Mouse (Mus musculus): ENCODE measurements around the gene Eif2ak3.

Eif2ak3 gene

DNA sequence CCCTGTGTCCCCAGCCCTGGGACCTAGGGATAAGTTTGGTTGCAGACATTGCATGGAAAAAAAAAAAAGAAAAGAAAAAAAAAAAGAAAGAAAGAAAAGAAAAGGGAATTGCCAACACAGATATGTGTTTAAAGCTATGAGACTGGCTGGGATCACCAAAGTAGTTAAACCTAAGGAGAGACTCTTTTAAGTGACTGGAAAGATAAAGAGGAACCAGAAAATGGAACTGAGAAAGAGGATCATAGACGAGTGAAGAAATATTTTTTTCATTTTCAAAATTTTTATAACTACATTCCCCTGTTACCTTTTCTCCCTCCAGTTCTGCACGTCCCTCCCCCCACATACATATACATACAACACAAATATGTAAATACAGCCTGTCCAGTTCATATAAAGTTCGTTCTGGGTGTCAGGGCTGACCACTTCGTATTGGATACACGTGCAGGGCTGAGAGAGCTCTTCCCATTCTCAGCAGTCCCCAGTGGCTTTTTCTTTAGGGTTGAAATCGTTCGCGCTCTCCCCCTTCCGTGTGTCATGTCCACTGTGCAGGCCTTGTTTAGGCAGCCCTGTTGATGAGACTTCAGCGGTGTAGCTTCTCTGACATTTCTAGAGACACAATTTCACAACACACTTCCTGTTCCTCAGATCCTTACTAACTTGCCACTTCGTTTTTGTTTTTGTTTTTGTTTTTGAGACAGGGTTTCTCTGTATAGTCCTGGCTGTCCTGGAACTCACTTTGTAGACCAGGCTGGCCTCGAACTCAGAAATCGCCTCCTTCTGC lies 11.4 kb downstream of the Eif2ak3 start:
- H3K36me3 ChIP-seq (ENCODE audit: control insufficient read depth, insufficient read depth, low read length, poor library complexity, severe bottlenecking), result peaks cover 7% of the 10 kb centered on the region
- peak; percentile 48 for DNase-seq (ENCODE audit: low read depth, low spot score)
- no peaks in the 10 kb centered on the region for H3K27me3 ChIP-seq (ENCODE audit: control insufficient read depth, insufficient read depth, low read length, poor library complexity, severe bottlenecking)

DNA sequence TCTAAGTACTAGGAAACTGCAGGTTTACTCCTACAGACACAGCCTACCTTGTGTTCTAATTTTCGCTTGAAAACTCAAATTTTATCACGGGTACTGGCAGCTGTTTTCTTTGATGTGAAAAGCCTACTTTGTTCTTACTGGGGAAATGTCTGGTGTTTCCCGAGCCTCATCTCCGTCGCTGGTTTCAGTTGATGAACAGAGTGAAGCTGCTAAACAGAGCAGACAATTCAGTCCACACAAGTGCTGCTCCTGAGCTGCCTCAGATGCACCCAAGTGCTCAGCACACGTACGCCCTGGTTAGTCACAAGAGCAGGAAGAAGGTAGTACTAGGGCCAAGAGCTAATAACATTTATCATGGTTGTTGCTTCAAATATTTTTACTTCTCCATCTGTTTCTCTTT lies 18.4 kb downstream of the Eif2ak3 start:
- Histone ChIP-seq H3K27me3 (ENCODE audit: control insufficient read depth, insufficient read depth, low read length, poor library complexity, severe bottlenecking) (no peaks in the 10 kb centered on the region), H3K36me3 (ENCODE audit: control insufficient read depth, insufficient read depth, low read length, poor library complexity, severe bottlenecking) (peaks cover 7% of the 10 kb centered on the region)
- DNase-seq (ENCODE audit: low read depth, low spot score), result peak; percentile 64

DNA sequence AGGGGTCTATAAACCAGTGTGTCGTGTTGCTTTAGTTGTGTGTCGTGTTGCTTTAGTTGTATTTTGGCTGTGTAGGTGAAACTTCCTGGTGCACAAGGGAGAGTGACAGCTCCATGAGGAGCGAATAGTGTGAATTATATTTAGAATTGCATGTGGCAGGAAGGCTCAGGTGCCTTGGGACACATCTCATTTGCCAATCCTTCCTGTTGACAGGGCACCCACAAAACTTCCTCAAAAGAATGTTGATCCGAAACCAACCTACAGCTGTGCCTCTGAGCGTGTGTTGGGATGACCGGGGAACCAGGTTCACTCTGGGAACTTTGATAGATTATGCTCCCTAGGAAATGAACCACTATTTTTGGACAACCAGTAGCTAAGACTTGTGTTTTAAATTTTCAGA lies 20.0 kb downstream of the Eif2ak3 start:
- DNase-seq (ENCODE audit: low read depth, low spot score), result peak; percentile 48

DNA sequence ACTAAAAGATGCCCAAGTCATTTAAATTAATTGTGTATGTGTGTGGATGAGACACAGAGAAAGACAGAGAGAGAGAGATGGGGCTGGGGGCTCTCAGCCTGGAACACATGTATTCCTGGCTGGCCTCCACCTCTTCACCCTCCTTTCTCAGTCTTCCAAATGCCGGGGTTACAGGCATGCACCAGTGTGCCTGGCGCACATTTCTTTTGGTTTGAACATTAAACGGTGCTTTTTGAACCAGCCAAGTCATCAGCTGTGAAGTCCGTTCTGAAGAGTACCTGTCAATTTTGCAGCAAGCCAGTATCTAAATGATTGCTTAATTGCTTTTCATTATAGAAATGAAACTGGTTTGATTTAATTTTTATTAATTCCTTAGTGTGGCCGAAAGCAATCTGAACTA lies 22.4 kb downstream of the Eif2ak3 start:
- no peaks in the 10 kb centered on the region for H3K27me3 ChIP-seq (ENCODE audit: control insufficient read depth, insufficient read depth, low read length, poor library complexity, severe bottlenecking)
- H3K36me3 ChIP-seq (ENCODE audit: control insufficient read depth, insufficient read depth, low read length, poor library complexity, severe bottlenecking), result no peaks in the 10 kb centered on the region
- DNase-seq (ENCODE audit: low read depth, low spot score), result no peak

More for the DNA sequence above, 20.0 kb downstream of the Eif2ak3 start:
- Histone ChIP-seq H3K36me3 (ENCODE audit: control insufficient read depth, insufficient read depth, low read length, poor library complexity, severe bottlenecking) (peaks cover 7% of the 10 kb centered on the region), H3K27me3 (ENCODE audit: control insufficient read depth, insufficient read depth, low read length, poor library complexity, severe bottlenecking) (no peaks in the 10 kb centered on the region)

DNA sequence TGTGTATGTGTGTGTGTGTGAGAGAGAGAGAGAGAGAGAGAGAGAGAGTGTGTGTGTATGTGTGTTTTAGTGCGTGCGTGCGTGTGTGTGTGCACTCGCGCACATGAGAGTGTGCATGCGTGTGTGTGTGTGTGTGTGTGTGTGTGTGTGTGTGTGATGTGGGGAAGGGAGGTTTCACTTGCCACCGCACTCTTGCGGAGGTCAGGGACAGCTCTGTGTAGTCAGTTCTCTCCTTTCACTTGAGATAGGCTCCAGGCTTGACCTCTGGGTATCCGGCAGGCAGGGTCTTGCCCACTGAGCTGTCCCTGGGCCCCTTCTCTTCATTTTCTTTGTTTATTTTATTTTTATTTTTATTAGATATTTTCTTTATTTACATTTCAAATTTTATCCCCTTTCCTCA lies 23.0 kb downstream of the Eif2ak3 start:
- Histone ChIP-seq H3K27me3 (ENCODE audit: control insufficient read depth, insufficient read depth, low read length, poor library complexity, severe bottlenecking) (no peaks in the 10 kb centered on the region), H3K36me3 (ENCODE audit: control insufficient read depth, insufficient read depth, low read length, poor library complexity, severe bottlenecking) (no peaks in the 10 kb centered on the region)
- no peak for DNase-seq (ENCODE audit: low read depth, low spot score)

DNA sequence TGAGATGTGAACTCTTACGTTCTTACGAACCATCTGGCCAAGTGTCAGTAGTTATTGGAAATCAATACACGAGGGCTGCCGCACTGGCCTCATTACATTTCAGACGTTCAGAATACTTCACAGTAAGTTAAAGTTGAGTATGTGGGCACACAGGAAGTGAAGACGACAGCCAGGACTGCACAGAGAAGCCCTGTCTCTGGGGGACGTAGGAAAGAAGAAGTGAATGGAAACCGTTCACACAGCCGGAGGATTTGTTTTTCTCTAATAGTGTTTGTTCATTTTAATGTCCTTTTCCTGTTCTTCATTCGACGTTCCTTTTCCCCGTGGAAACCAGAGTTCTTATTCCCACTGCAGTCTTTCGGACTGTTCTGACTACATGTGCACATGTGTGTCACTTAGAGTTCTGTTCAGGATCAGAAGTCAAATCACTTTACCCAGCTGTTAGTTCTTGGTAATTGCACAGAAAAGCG lies 27.2 kb downstream of the Eif2ak3 start:
- Histone ChIP-seq H3K27me3 (ENCODE audit: control insufficient read depth, insufficient read depth, low read length, poor library complexity, severe bottlenecking) (no peaks in the 10 kb centered on the region), H3K36me3 (ENCODE audit: control insufficient read depth, insufficient read depth, low read length, poor library complexity, severe bottlenecking) (no peaks in the 10 kb centered on the region)
- DNase-seq (ENCODE audit: low read depth, low spot score), result peak; percentile 79

DNA sequence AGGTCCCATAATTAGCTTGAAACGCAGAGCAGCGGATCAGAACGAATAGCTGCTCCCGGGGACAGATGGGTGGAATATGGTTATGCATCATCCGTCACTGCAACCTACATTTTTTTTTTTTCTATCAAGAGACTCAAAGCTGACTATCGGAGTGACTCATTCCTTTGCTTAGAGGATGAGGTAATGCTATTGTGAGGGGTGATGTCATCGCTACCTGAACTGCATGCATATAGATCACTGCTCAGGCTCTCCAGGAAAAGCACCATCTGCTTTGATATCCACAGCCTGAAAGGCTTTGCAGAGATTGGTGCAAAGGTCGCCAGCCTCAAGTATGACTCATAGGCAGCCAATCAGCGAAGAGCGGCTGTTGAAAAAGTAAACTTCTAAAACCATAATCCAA lies 27.8 kb downstream of the Eif2ak3 start:
- Histone ChIP-seq H3K27me3 (ENCODE audit: control insufficient read depth, insufficient read depth, low read length, poor library complexity, severe bottlenecking) (no peaks in the 10 kb centered on the region), H3K36me3 (ENCODE audit: control insufficient read depth, insufficient read depth, low read length, poor library complexity, severe bottlenecking) (no peaks in the 10 kb centered on the region)
- DNase-seq (ENCODE audit: low read depth, low spot score), result peak; percentile 88

DNA sequence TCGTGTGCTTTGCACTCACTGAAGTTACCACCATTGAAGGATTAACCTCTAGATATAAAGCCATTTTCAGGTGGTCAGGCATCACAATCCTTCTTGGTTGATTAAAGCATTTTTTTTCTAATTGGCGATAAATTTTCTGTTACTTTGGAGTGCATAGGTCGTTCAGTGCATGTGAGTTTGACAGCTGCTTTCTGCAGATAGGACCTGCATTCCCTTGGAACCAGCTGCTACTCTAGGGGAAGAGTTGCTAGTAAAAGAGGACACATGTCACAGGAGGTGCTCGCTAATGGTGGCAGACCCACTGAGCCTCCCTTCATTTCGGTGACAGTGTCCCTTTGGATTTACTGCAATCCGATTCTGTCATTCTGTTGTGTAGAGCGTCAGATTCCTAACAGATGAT lies 28.3 kb downstream of the Eif2ak3 start:
- Histone ChIP-seq H3K36me3 (ENCODE audit: control insufficient read depth, insufficient read depth, low read length, poor library complexity, severe bottlenecking) (no peaks in the 10 kb centered on the region), H3K27me3 (ENCODE audit: control insufficient read depth, insufficient read depth, low read length, poor library complexity, severe bottlenecking) (no peaks in the 10 kb centered on the region)
- DNase-seq (ENCODE audit: low read depth, low spot score), result no peak

DNA sequence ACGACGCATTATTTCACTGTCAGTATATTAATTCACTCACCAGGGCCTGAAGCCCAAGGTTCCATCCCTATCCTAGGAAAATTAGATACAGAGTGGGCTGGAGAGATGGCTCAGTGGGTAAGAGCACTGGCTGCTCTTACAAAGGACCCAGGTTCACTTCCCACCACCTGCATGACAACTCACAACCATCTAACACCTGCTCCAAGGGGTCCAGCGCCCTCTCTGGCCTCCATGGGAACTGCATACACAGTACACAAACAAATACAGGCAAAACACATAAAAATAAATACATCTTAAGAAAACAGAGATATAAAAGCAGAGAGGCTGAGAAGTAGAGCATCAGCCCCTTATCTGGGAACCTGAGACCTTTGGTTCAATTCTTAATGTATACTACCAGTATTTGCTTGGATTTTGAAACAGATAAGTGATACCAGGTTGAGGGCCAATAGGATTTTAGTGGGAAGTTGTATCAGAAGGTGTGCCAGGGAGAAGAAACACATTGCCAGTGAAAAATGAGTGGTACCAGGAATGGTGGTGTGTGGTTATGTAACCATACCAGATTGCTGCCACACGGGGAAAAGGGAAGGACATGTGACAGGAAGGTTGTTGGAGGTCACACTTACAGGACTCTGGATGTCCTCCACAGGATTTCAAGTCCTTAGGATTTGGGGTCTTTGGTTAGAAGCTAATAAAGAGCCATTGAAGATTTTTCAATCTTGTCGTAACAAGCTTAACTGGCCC lies 29.9 kb downstream of the Eif2ak3 start:
- no peaks in the 10 kb centered on the region for H3K27me3 ChIP-seq (ENCODE audit: control insufficient read depth, insufficient read depth, low read length, poor library complexity, severe bottlenecking)
- peak; percentile 48 for DNase-seq (ENCODE audit: low read depth, low spot score)
- H3K36me3 ChIP-seq (ENCODE audit: control insufficient read depth, insufficient read depth, low read length, poor library complexity, severe bottlenecking), result no peaks in the 10 kb centered on the region

DNA sequence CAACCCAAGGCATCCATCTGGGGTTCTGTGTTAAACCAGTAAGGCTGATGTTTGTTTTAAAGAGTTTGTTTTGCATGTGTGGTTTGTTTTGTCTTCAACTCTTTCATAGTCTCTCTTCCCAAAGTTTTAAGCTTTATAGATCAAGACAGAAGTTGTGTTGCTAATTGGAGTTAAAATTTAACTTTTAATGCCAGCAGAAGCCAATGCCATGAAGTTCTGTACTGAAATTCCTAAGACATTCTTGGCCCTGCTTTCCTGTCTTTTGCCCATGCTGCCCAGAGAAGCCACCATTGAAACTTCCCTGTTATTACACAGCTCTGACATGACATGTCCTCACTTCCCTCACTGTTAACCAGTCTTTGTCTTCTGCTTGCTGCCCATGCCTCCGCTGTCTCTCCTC lies 30.7 kb downstream of the Eif2ak3 start:
- Histone ChIP-seq H3K27me3 (ENCODE audit: control insufficient read depth, insufficient read depth, low read length, poor library complexity, severe bottlenecking) (no peaks in the 10 kb centered on the region), H3K36me3 (ENCODE audit: control insufficient read depth, insufficient read depth, low read length, poor library complexity, severe bottlenecking) (peaks cover 4% of the 10 kb centered on the region)
- DNase-seq (ENCODE audit: low read depth, low spot score), result no peak

DNA sequence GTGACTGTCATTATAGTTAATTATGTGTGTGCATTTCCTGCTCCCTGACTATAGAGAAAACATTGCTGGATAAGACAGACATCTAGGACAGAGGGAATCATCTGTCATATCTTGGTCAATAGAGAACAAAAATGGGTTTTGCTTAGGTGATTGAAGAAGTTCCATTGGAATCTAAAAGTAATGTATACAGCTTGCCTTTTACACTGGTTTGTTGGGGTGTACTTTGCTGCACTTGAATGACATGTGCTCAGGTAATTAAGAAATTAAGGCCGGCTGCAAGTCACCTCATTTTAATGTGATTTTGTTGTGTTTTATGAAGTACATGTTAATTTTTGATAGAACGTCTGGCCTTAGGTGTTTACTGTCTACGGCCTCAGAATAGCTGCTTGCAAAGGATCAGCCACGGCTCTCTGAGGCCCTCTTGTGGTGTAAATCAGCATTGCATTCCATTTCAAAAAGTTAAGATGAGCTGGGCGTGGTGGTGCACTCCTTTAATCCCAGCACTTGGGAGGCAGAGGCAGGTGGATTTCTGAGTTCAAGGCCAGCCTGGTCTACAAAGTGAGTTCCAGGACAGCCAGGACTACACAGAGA lies 36.5 kb downstream of the Eif2ak3 start:
- DNase-seq (ENCODE audit: low read depth, low spot score), result peak; percentile 90
- H3K27me3 ChIP-seq (ENCODE audit: control insufficient read depth, insufficient read depth, low read length, poor library complexity, severe bottlenecking), result 0 out of 2 replicates have a peak, but pooled peaks cover 1% of the 10 kb centered on the region
- peaks cover 16% of the 10 kb centered on the region for H3K36me3 ChIP-seq (ENCODE audit: control insufficient read depth, insufficient read depth, low read length, poor library complexity, severe bottlenecking)

DNA sequence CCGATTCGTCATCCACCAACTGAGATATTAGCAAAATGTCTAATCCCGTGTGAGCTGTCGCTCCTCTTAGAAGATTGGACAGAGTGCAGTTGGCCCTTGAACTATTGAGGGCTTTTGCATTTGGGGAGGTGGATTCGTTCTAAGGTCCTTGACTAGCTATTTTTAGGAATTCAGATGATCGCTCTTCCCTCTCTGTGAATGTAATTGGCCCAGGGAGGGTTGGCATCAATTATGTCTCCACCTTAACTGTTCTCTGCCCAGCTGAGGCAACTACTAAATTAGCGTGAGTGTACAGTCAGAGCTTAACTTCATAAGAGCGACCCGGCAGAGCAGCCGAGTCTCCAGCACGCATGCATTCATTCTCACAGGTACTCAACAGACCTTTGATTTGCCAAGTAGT lies 43.7 kb downstream of the Eif2ak3 start:
- no peak for DNase-seq (ENCODE audit: low read depth, low spot score)
- Histone ChIP-seq H3K27me3 (ENCODE audit: control insufficient read depth, insufficient read depth, low read length, poor library complexity, severe bottlenecking) (no peaks in the 10 kb centered on the region), H3K36me3 (ENCODE audit: control insufficient read depth, insufficient read depth, low read length, poor library complexity, severe bottlenecking) (peaks cover 35% of the 10 kb centered on the region)

DNA sequence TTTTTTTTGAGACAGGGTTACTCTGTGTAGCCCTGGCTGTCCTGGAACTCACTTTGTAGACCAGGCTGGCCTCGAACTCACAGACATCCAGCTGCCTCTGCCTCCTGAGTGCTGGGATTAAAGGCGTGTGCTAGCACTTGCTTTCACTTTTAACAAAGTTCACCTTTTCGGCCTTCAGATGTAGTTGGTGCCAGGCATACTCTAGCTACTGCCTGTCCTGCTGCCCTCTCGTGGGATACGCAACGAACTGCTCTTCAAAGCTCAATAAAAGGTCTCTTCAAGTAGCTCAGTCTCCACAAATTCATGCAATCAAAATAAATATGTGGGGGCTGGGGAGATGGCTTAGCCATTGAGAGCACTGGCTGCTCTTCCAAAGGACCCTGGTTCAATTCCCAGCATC lies 53.9 kb downstream of the Eif2ak3 start:
- Histone ChIP-seq H3K36me3 (ENCODE audit: control insufficient read depth, insufficient read depth, low read length, poor library complexity, severe bottlenecking) (peaks cover 24% of the 10 kb centered on the region), H3K27me3 (ENCODE audit: control insufficient read depth, insufficient read depth, low read length, poor library complexity, severe bottlenecking) (no peaks in the 10 kb centered on the region)
- DNase-seq (ENCODE audit: low read depth, low spot score), result no peak

DNA sequence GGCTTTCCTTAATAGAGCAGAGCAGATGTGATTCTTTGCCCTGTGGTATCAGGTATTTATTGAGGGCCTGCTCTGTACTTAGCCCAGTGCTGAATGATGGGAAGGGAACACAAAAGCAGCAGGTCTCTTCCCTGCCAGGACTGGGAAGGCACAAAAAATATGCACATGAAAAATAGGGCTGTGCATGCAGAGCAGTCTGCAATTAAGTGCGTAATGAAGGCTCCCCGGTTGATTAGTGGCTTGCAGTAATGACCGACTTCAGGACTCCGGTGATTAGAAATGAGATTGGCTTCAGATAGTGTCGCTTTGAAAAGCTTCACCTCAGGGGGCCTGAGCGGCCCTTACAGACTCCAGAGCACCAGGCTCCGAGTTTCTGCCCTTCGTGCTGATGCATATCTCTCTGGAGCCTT lies 55.3 kb downstream of the Eif2ak3 start:
- H3K27me3 ChIP-seq (ENCODE audit: control insufficient read depth, insufficient read depth, low read length, poor library complexity, severe bottlenecking), result no peaks in the 10 kb centered on the region
- H3K36me3 ChIP-seq (ENCODE audit: control insufficient read depth, insufficient read depth, low read length, poor library complexity, severe bottlenecking), result peaks cover 28% of the 10 kb centered on the region
- DNase-seq (ENCODE audit: low read depth, low spot score), result no peak

DNA sequence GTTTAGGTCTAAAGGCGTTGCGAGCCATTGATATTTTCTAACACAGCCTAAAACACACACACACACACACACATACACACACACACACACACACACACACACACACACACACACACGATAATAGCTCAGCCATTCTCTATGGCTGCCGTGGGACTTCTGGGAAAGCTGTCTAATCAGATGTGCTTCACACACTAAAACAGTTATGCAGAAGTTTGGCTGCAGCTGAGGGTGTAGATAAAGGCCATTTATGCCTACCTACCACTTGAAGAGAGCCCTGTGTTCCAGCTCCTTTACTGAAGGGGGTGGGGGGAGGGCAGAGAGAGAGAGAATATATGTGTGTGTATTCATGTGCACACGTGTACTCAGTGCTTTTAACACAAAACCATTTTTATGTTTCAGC lies 59.4 kb downstream of the Eif2ak3 start:
- peaks cover 22% of the 10 kb centered on the region for H3K36me3 ChIP-seq (ENCODE audit: control insufficient read depth, insufficient read depth, low read length, poor library complexity, severe bottlenecking)
- no peaks in the 10 kb centered on the region for H3K27me3 ChIP-seq (ENCODE audit: control insufficient read depth, insufficient read depth, low read length, poor library complexity, severe bottlenecking)
- DNase-seq (ENCODE audit: low read depth, low spot score), result no peak

Data from splenic B cell, adult 2 months (primary cell).